Mouse (Mus musculus): ENCODE measurements around the gene Hist1h2ae.
"Not testable (repeated sequence)": the region's sequence is repeated elsewhere in the genome, so short reads cannot be mapped to it uniquely, and the experiment has no call there.

Hist1h2ae gene

GRCm38 (mm10) chr13:23591886-23592285, 20.9 kb upstream of the Hist1h2ae start:
- H3K27me3 ChIP-seq (ENCODE audit: control insufficient read depth, insufficient read depth, low read length, poor library complexity, severe bottlenecking); H3K36me3 ChIP-seq (ENCODE audit: control insufficient read depth, insufficient read depth, low read length, poor library complexity, severe bottlenecking); DNase-seq (ENCODE audit: low read depth, low spot score): not testable (repeated sequence)

GRCm38 (mm10) chr13:23591206-23591605, 20.2 kb upstream of the Hist1h2ae start:
- H3K36me3 ChIP-seq (ENCODE audit: control insufficient read depth, insufficient read depth, low read length, poor library complexity, severe bottlenecking): no peaks in the 10 kb centered on the region
- H3K27me3 ChIP-seq (ENCODE audit: control insufficient read depth, insufficient read depth, low read length, poor library complexity, severe bottlenecking): no peaks in the 10 kb centered on the region
- DNase-seq (ENCODE audit: low read depth, low spot score): no peak

GRCm38 (mm10) chr13:23586940-23587225, 15.9 kb upstream of the Hist1h2ae start:
- Histone ChIP-seq H3K27me3 (ENCODE audit: control insufficient read depth, insufficient read depth, low read length, poor library complexity, severe bottlenecking) (no peaks in the 10 kb centered on the region), H3K36me3 (ENCODE audit: control insufficient read depth, insufficient read depth, low read length, poor library complexity, severe bottlenecking) (no peaks in the 10 kb centered on the region)
- peak; percentile 7 for DNase-seq (ENCODE audit: low read depth, low spot score)

GRCm38 (mm10) chr13:23586099-23586939, 15.3 kb upstream of the Hist1h2ae start:
- Histone ChIP-seq H3K36me3 (ENCODE audit: control insufficient read depth, insufficient read depth, low read length, poor library complexity, severe bottlenecking) (no peaks in the 10 kb centered on the region), H3K27me3 (ENCODE audit: control insufficient read depth, insufficient read depth, low read length, poor library complexity, severe bottlenecking) (no peaks in the 10 kb centered on the region)
- peak; percentile 24 for DNase-seq (ENCODE audit: low read depth, low spot score)

GRCm38 (mm10) chr13:23585442-23586098, 14.6 kb upstream of the Hist1h2ae start:
- not testable (repeated sequence) for H3K27me3 ChIP-seq (ENCODE audit: control insufficient read depth, insufficient read depth, low read length, poor library complexity, severe bottlenecking); H3K36me3 ChIP-seq (ENCODE audit: control insufficient read depth, insufficient read depth, low read length, poor library complexity, severe bottlenecking)
- DNase-seq (ENCODE audit: low read depth, low spot score): peak; percentile 94

- DNase-seq (ENCODE audit: low read depth, low spot score): peak; percentile 80
- Histone ChIP-seq H3K27me3 (ENCODE audit: control insufficient read depth, insufficient read depth, low read length, poor library complexity, severe bottlenecking) (no peaks in the 10 kb centered on the region), H3K36me3 (ENCODE audit: control insufficient read depth, insufficient read depth, low read length, poor library complexity, severe bottlenecking) (no peaks in the 10 kb centered on the region)
Measured at GRCm38 (mm10) chr13:23585029-23585441, 14.0 kb upstream of the Hist1h2ae start.

- H3K36me3 ChIP-seq (ENCODE audit: control insufficient read depth, insufficient read depth, low read length, poor library complexity, severe bottlenecking): no peaks in the 10 kb centered on the region
- no peaks in the 10 kb centered on the region for H3K27me3 ChIP-seq (ENCODE audit: control insufficient read depth, insufficient read depth, low read length, poor library complexity, severe bottlenecking)
- peak; percentile 10 for DNase-seq (ENCODE audit: low read depth, low spot score)
Measured at GRCm38 (mm10) chr13:23584331-23584730, 13.3 kb upstream of the Hist1h2ae start.

GRCm38 (mm10) chr13:23583387-23584068, 12.5 kb upstream of the Hist1h2ae start:
- peak; percentile 8 for DNase-seq (ENCODE audit: low read depth, low spot score)
- Histone ChIP-seq H3K27me3 (ENCODE audit: control insufficient read depth, insufficient read depth, low read length, poor library complexity, severe bottlenecking) (no peaks in the 10 kb centered on the region), H3K36me3 (ENCODE audit: control insufficient read depth, insufficient read depth, low read length, poor library complexity, severe bottlenecking) (no peaks in the 10 kb centered on the region)

- no peaks in the 10 kb centered on the region for H3K27me3 ChIP-seq (ENCODE audit: control insufficient read depth, insufficient read depth, low read length, poor library complexity, severe bottlenecking)
- no peak for DNase-seq (ENCODE audit: low read depth, low spot score)
Measured at GRCm38 (mm10) chr13:23582219-23583056, 11.4 kb upstream of the Hist1h2ae start.

GRCm38 (mm10) chr13:23581408-23582218, 10.6 kb upstream of the Hist1h2ae start, which contains the start of gene Hist1h4d:
Gene Hist1h4d, plus strand, starts transcription at chr13:23581598.
- Histone ChIP-seq H3K27me3 (ENCODE audit: control insufficient read depth, insufficient read depth, low read length, poor library complexity, severe bottlenecking) (no peaks in the 10 kb centered on the region), H3K36me3 (ENCODE audit: control insufficient read depth, insufficient read depth, low read length, poor library complexity, severe bottlenecking) (no peaks in the 10 kb centered on the region)
- peak; percentile 97 for DNase-seq (ENCODE audit: low read depth, low spot score)

More at GRCm38 (mm10) chr13:23582219-23583056, 11.4 kb upstream of the Hist1h2ae start:
- no peaks in the 10 kb centered on the region for H3K36me3 ChIP-seq (ENCODE audit: control insufficient read depth, insufficient read depth, low read length, poor library complexity, severe bottlenecking)

GRCm38 (mm10) chr13:23577835-23578234, 6.8 kb upstream of the Hist1h2ae start:
- no peaks in the 10 kb centered on the region for H3K36me3 ChIP-seq (ENCODE audit: control insufficient read depth, insufficient read depth, low read length, poor library complexity, severe bottlenecking)
- no peak for DNase-seq (ENCODE audit: low read depth, low spot score)

GRCm38 (mm10) chr13:23576906-23577639, 6.1 kb upstream of the Hist1h2ae start:
- H3K27me3 ChIP-seq (ENCODE audit: control insufficient read depth, insufficient read depth, low read length, poor library complexity, severe bottlenecking): no peaks in the 10 kb centered on the region
- no peak for DNase-seq (ENCODE audit: low read depth, low spot score)
- H3K36me3 ChIP-seq (ENCODE audit: control insufficient read depth, insufficient read depth, low read length, poor library complexity, severe bottlenecking): no peaks in the 10 kb centered on the region

More at GRCm38 (mm10) chr13:23577835-23578234, 6.8 kb upstream of the Hist1h2ae start:
- H3K27me3 ChIP-seq (ENCODE audit: control insufficient read depth, insufficient read depth, low read length, poor library complexity, severe bottlenecking): no peaks in the 10 kb centered on the region

- no peaks in the 10 kb centered on the region for H3K27me3 ChIP-seq (ENCODE audit: control insufficient read depth, insufficient read depth, low read length, poor library complexity, severe bottlenecking)
- no peak for DNase-seq (ENCODE audit: low read depth, low spot score)
- H3K36me3 ChIP-seq (ENCODE audit: control insufficient read depth, insufficient read depth, low read length, poor library complexity, severe bottlenecking): no peaks in the 10 kb centered on the region
Measured at GRCm38 (mm10) chr13:23576351-23576881, 5.4 kb upstream of the Hist1h2ae start.

All from splenic B cell, adult 2 months (primary cell).